Mouse (Mus musculus) heart, postnatal 0 days (tissue): ENCODE measurements around the gene Mast4.

ENCODE experiments used
- CTCF ChIP-seq: IDR thresholded peaks from 2 replicates; pipeline ENCODE4 v1.5.1; 2016; ENCODE audit warnings: antibody characterized with exemption, control low read depth, low read depth
- EP300 ChIP-seq: IDR thresholded peaks from 2 replicates; pipeline ENCODE4 v1.6.1; 2016; ENCODE audit warnings: antibody characterized with exemption, low read depth

- TF ChIP-seq CTCF, result no peak
- no peak for TF ChIP-seq EP300
These were observed 428.8 kb downstream of the Mast4 start for GRCm38 (mm10) chr13:102905361-102905950.
